Comparison of ENCODE assay signal across 8 mouse cellular contexts in genomic region chr12:99836404-99837131, GRCm38 (mm10). TPM values are rescaled to one million over a fixed set of nuclear protein-coding genes. Genes with fewer than 3 reads are reported as not detected.
DNase-seq lines count a peak whose midpoint lies in the region; ATAC-seq lines count a peak whose summit lies in the region.

No protein-coding gene starts in this region.

- no peaks in the 10 kb centered on the region for H3K36me3 ChIP-seq in hindbrain, embryonic 14.5 days (replicated peaks; ENCODE audit: control insufficient read depth, insufficient read depth)

- peak overlapping the region; percentile 82 for H3K27ac ChIP-seq in hindbrain, embryonic 14.5 days

- no peaks in the 10 kb centered on the region for H3K9me3 ChIP-seq in hindbrain, embryonic 14.5 days (ENCODE audit: control insufficient read depth, low read length)

- H3K27me3 ChIP-seq in hindbrain, embryonic 14.5 days (ENCODE audit: control insufficient read depth, insufficient read depth, low read length): no peaks in the 10 kb centered on the region

- no peak overlapping the region for H3K4me3 ChIP-seq in hindbrain, embryonic 14.5 days (replicated peaks; ENCODE audit: low read length)

- peaks cover 15% of the 10 kb centered on the region for H3K4me1 ChIP-seq in hindbrain, embryonic 14.5 days (replicated peaks; ENCODE audit: control insufficient read depth, insufficient read depth, low read length)

- peak; percentile 75 for ATAC-seq in hindbrain, embryonic 14.5 days (ENCODE audit: low FRiP score)

- WGBS in hindbrain, embryonic 14.5 days: 24% methylated on average over 20 of the region's 20 CpGs

- DNase-seq in CD4-positive, CD25-positive, alpha-beta regulatory T cell, adult 2 months (ENCODE audit: low read depth, low spot score): peak; percentile 80
- peak; percentile 58 for DNase-seq in ZHBTc4 (ENCODE audit: low read depth, low spot score)
- peak; percentile 69 for DNase-seq in embryo, embryonic 11.5 days (ENCODE audit: low read depth, low spot score)
- peak; percentile 85 for DNase-seq in hindbrain, embryonic 14.5 days (ENCODE audit: low spot score)
- DNase-seq in layer of hippocampus, postnatal 14 days (ENCODE audit: low spot score in 2 of 2): peak; percentile 34 to 65
- DNase-seq in naive thymus-derived CD4-positive, alpha-beta T cell, adult 2 months (ENCODE audit: low read depth): peak; percentile 83
- no peak for DNase-seq in testis, postnatal 10 days (ENCODE audit: low spot score)
- no peak for DNase-seq in spleen, postnatal 14 days (ENCODE audit: low spot score in 2 of 2)

- H3K9ac ChIP-seq in hindbrain, embryonic 14.5 days: 0 out of 2 replicates have a peak overlapping the region, but pooled peaks have one; percentile 14

- H3K4me2 ChIP-seq in hindbrain, embryonic 14.5 days (replicated peaks): peak overlapping the region; percentile 31

RNA-seq across cellular contexts. Expression of gene Efcab11, which starts 47.7 kb away (rescaled TPM):
- polyA plus RNA-seq in hindbrain, embryonic 14.5 days (2014; fragmentation: Nextera tagmentation; extraction: Ambion mirVana): 5.9 and 6.4 TPM in 2 replicates
- 1 to 10 TPM in 1 of 2 experiments, under 1 TPM in 1; 0.67 to 1.5 TPM for total RNA-seq in layer of hippocampus, postnatal 14 days (2021)

RNA-seq across cellular contexts. Expression of gene Tdp1, which starts 47.7 kb away (rescaled TPM):
- polyA plus RNA-seq in hindbrain, embryonic 14.5 days (2014; fragmentation: Nextera tagmentation; extraction: Ambion mirVana): 49.0 and 49.2 TPM in 2 replicates
- total RNA-seq in layer of hippocampus, postnatal 14 days (2021): 10 to 100 TPM; 29.0 to 30.4 TPM

Comparison
In these comparisons a context has a peak if more than half of its experiments do, and no peak if none do; other contexts are left out.
1. DNase-seq: peak in CD4-positive, CD25-positive, alpha-beta regulatory T cell, adult 2 months (single experiment), ZHBTc4 (single experiment), embryo, embryonic 11.5 days (single experiment), hindbrain, embryonic 14.5 days (single experiment), layer of hippocampus, postnatal 14 days (2 of 2) and naive thymus-derived CD4-positive, alpha-beta T cell, adult 2 months (single experiment); none in testis, postnatal 10 days (single experiment) and spleen, postnatal 14 days (0 of 2).